Mouse (Mus musculus) limb, embryonic 13.5 days (tissue): ENCODE measurements at regions not wholly inside any gene's neighbourhood (a gene's known extent, or its start where the extent isn't known, plus 50 kb on each side); places are given as distances from the start of the nearest gene placed in this dataset.
A peak's percentile ranks its signal among the peaks of the same experiment; 100 is the strongest.
"Not testable (repeated sequence)": the region's sequence is repeated elsewhere in the genome, so short reads cannot be mapped to it uniquely, and the experiment has no call there.

Source experiments
- ATAC-seq: fragments of 200-750 bp; cut with Nextera tagmentation; 2 replicates; pipeline ENCODE4 v1.8.0; 2017; ENCODE audit warnings: low read depth, moderate number of reproducible peaks, moderate TSS enrichment; ENCODE audit not compliant: low FRiP score
- H3K27ac ChIP-seq: fragments of 300-500 bp; sonication (generic); 2 replicates; pipeline ENCODE4 v1.5.1; 2015; ENCODE audit warnings: inconsistent platforms, mild to moderate bottlenecking, moderate library complexity
- H3K27me3 ChIP-seq: fragments of 300-500 bp; sonication (generic); 2 replicates; pipeline ENCODE4 v1.6.1; 2015; ENCODE audit warnings: mild to moderate bottlenecking, inconsistent platforms
- H3K36me3 ChIP-seq: fragments of 300-500 bp; sonication (generic); 2 replicates; pipeline ENCODE4 v1.6.1; 2015; ENCODE audit warnings: inconsistent platforms, mild to moderate bottlenecking, moderate library complexity
- H3K4me1 ChIP-seq: fragments of 300-500 bp; sonication (generic); 2 replicates; pipeline ENCODE4 v1.6.1; 2015; ENCODE audit warnings: inconsistent platforms
- H3K4me2 ChIP-seq: fragments of 300-500 bp; sonication (generic); replicated peaks from 2 replicates; pipeline ENCODE4 v1.6.1; 2015; ENCODE audit warnings: inconsistent platforms, mild to moderate bottlenecking, moderate library complexity
- H3K4me3 ChIP-seq: fragments of 300-500 bp; sonication (generic); 2 replicates; pipeline ENCODE4 v1.5.1; 2015; ENCODE audit warnings: moderate library complexity, mild to moderate bottlenecking, inconsistent platforms
- H3K9ac ChIP-seq: fragments of 300-500 bp; sonication (generic); 2 replicates; pipeline ENCODE4 v1.6.1; 2015; ENCODE audit warnings: mild to moderate bottlenecking, inconsistent platforms
- H3K9me3 ChIP-seq: fragments of 300-500 bp; sonication (generic); 2 replicates; pipeline ENCODE4 v1.6.1; 2016; ENCODE audit warnings: inconsistent platforms
- WGBS: fragments of 180-500 bp; shearing (Covaris S2); methylation state at CpG from one replicate; pipeline ENCODE4 v1.1.7; 2015; 5-methylcytosine and 5-hydroxymethylcytosine counted together

DNA sequence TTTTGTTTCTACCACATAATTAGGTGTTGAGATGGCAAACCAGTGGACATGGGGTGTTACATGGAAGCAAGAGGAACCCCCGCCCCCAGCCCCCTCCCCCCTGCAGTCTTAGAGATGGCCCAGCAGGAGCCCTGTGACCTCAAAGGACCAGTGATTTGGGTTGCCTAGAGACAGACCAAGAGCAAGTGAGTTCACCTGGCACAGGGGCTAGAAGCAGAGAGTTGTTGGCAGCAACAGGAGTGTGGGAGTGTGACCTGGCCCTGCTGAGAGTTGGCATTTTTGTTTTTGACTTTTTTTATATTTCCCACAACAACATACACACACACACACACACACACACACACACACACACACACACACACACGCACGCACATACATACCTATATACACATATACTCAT is 987.9 kb downstream of the Cdh18 start:
- Histone ChIP-seq H3K27me3 (no peaks in the 10 kb centered on the region), H3K9me3 (no peaks in the 10 kb centered on the region), H3K27ac (no peak overlapping the region), H3K4me1 (no peaks in the 10 kb centered on the region), H3K4me3 (no peak overlapping the region), H3K9ac (no peak overlapping the region), H3K4me2 (no peak overlapping the region), H3K36me3 (no peaks in the 10 kb centered on the region)
- WGBS = 85% methylated on average over 3 of the region's 3 CpGs
- no peak for ATAC-seq

DNA sequence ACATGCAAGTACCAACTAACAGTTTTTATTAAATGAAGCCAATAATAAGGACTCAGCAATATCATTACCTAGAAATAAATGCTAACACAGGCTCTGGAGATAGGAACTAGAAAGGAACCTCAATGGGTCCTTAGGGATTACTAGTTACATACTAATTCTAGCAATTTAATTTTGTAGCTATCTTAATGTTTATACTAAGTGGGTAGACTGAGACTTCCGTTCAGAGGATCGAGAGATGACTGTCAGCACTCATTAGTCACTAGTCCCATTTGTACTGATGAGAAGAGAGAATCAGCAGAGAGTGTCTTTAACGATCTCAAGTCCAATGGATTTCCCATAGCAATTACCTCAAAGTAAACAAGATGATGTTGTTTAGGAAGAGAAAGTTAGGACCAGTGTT is 988.6 kb downstream of the Cdh18 start:
- Histone ChIP-seq H3K36me3 (no peaks in the 10 kb centered on the region), H3K27me3 (no peaks in the 10 kb centered on the region), H3K27ac (no peak overlapping the region), H3K4me2 (no peak overlapping the region), H3K4me3 (no peak overlapping the region), H3K4me1 (no peaks in the 10 kb centered on the region), H3K9me3 (no peaks in the 10 kb centered on the region), H3K9ac (no peak overlapping the region)
- ATAC-seq = no peak
- WGBS = 78% methylated on average over 3 of the region's 3 CpGs

DNA sequence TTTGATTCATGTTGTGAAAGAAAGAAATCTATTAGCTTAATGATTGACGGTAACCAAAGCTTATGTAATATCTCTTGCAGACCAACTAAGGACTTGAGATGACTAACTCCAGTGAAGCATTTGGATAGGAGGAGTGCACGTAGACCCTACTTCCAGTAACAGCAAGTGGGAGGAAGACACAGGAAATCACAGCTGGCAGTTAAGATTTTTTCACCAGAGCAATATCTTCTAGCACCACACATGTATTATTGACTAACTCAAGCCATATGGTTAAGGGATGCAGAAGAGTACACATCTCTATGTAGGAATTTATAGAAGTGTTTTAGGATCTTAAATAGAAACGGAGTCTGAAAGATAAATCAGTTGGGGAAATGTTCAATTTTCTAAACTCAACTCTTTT is 1011.3 kb downstream of the Cdh18 start:
- no peak for ATAC-seq
- Histone ChIP-seq H3K4me3 (no peak overlapping the region), H3K36me3 (no peaks in the 10 kb centered on the region), H3K27me3 (no peaks in the 10 kb centered on the region), H3K9me3 (no peaks in the 10 kb centered on the region), H3K27ac (no peak overlapping the region), H3K9ac (no peak overlapping the region), H3K4me2 (no peak overlapping the region), H3K4me1 (no peaks in the 10 kb centered on the region)
- WGBS = 67% methylated on average over 3 of the region's 3 CpGs

DNA sequence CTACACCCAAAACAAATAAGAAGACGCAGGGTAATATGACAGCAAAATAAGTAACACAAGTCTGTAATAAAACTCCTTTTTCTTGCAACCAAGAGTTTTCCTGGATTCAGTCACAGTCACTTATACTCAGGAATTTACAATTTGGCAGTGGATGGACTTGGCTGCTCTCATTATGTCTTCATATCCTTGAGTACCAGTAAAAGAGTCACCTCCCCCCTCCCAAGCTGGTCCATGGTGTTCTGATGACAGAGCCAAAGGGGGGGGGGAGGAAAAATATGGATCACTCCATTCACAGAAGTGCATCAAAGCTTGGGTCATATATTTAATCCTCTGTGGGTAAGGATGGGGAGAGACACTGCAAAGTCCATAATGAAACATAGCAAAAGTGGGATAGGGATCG is 1013.4 kb downstream of the Cdh18 start:
- Histone ChIP-seq H3K27me3 (no peaks in the 10 kb centered on the region), H3K36me3 (no peaks in the 10 kb centered on the region), H3K27ac (no peak overlapping the region), H3K9me3 (no peaks in the 10 kb centered on the region), H3K4me3 (no peak overlapping the region), H3K9ac (no peak overlapping the region), H3K4me1 (no peaks in the 10 kb centered on the region), H3K4me2 (no peak overlapping the region)
- ATAC-seq = no peak
- WGBS = 80% methylated on average over 2 of the region's 2 CpGs

DNA sequence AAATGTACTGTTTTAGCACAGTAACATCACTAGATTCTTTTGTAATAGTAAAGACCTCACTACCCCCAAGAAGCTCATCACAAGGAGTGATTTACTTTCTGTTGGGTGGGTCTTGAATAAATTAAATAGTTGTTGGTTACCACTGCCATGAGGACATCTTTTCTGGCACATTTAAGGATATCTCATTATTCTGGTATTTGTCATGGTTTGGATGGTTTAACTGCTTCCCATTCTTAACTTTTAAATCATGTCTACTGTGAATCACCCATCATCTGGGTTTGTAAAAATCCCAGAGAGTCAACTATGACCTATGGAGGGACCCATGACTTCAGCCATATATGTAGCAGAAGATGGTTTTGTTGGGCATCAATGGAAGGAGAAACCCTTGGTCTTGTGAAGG is 1016.2 kb downstream of the Cdh18 start:
- H3K36me3 ChIP-seq = no peaks in the 10 kb centered on the region
- H3K27ac ChIP-seq = no peak overlapping the region
- H3K4me1 ChIP-seq = no peaks in the 10 kb centered on the region
- no peak overlapping the region for H3K4me2 ChIP-seq
- no peaks in the 10 kb centered on the region for H3K27me3 ChIP-seq
- H3K9me3 ChIP-seq = no peaks in the 10 kb centered on the region; the same call in 1 of the 2 replicates
- no peak for ATAC-seq
- H3K9ac ChIP-seq = no peak overlapping the region
- no peak overlapping the region for H3K4me3 ChIP-seq

DNA sequence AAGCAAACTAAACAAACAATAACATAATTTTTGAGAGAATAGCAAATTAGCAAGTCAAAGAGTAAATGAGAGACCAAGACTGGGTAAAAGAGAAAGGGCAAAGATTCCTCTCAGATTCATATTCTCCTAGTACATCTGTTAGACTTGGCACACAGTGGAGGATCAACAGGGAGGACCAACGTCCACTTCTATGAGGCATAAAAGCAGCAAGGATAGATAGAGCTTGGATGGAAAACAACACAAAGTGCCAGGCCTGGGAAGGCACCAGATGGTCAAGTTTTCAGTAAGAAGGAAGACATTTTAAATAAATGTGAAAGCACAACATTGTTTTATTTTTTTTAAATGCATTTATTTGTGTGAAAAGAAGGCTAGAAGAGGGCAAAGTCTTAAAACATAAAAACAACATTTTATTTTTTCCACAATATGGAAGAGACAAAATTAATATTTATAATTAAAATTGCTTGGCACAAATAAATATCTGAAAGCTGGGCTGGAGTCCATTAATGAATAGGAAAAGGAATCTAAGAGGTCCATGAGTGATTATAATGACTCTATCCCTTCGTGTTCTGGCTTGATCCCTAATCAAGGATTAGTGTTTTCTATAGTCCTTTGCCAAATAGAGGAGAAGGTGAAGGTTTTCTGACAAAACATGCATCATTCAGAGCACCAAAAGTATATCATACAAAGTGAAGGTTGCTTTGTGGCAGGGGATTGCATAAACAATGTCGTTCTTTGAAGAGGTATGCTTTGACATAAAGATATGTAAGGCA is 1018.2 kb downstream of the Cdh18 start:
- H3K27me3 ChIP-seq = no peaks in the 10 kb centered on the region
- WGBS = 68% methylated on average over 3 of the region's 3 CpGs
- no peaks in the 10 kb centered on the region for H3K4me1 ChIP-seq
- no peak overlapping the region for H3K4me2 ChIP-seq
- no peaks in the 10 kb centered on the region; the same call in 1 of the 2 replicates for H3K9me3 ChIP-seq
- H3K36me3 ChIP-seq = no peaks in the 10 kb centered on the region
- no peak overlapping the region for H3K4me3 ChIP-seq
- no peak for ATAC-seq
- H3K27ac ChIP-seq = no peak overlapping the region
- H3K9ac ChIP-seq = no peak overlapping the region

DNA sequence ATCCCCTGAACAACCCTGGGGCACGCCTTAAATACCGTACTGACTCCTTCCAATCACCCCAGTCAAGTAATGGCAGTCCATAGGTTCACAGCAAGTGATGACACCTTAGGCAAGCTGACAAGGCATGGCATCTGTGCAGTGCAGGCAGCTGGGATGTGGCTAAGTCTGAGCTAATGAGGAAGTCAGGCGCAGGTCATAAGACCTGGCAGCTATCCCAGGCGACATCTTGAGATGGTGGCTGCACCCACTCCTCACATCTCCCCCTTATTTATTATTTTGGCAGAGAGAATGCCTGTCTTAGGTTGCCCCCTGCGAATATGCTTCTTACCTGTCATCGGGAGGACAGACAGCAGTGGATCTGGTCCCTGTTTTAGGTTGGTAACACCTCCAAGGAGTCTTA is 1019.8 kb downstream of the Cdh18 start:
- 93% methylated on average over 6 of the region's 6 CpGs for WGBS
- not testable (repeated sequence) for H3K4me1 ChIP-seq, H3K36me3 ChIP-seq, H3K9me3 ChIP-seq, H3K27ac ChIP-seq, H3K4me3 ChIP-seq, ATAC-seq, H3K9ac ChIP-seq, H3K27me3 ChIP-seq, H3K4me2 ChIP-seq

DNA sequence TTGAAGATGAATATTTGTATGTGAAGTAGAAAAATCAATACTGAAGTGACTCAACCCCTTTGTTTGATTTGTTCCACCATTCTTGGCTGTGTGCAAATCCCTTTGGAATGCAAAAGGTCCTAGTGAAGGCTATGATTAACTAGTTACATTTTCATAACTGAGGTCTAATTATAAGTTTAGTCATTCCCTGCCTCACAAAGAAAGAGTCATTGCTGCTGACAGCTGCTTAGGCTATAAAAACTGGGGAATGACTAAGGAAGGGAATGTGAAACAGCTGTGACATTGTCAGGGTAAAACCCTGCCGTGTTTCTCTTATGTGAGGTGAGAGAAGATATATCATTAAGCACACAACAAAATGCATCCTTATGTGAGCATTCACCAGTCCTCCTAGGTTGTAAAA is 1033.1 kb downstream of the Cdh18 start:
- Histone ChIP-seq H3K9ac (no peak overlapping the region), H3K27ac (no peak overlapping the region), H3K9me3 (no peaks in the 10 kb centered on the region), H3K27me3 (no peaks in the 10 kb centered on the region), H3K4me2 (no peak overlapping the region), H3K36me3 (no peaks in the 10 kb centered on the region), H3K4me3 (no peak overlapping the region), H3K4me1 (no peaks in the 10 kb centered on the region)
- ATAC-seq = peak; percentile 66
- 18% methylated on average over 1 of the region's 1 CpGs for WGBS

DNA sequence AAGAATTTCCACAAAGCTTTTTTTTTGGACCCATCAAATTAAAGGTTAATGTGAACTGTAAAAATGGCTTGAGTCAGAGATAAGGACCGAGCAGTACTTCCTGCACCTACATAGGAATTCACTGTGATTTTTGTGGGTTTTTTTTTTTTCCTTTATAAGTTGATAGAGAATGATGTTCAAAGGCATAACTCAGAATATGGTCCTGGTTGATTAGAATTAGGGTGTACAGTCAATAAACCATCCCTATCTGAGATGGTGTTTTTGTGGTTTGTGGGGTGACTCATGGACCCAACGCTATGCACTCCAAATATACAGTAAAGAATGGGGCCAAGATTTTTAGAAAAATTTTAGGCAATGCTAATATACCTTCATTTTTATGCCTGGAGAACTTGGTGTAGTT is 1041.6 kb downstream of the Cdh18 start:
- H3K27ac ChIP-seq = no peak overlapping the region
- 90% methylated on average over 2 of the region's 2 CpGs for WGBS
- H3K36me3 ChIP-seq = no peaks in the 10 kb centered on the region
- no peak overlapping the region for H3K4me3 ChIP-seq
- no peaks in the 10 kb centered on the region for H3K4me1 ChIP-seq
- no peak overlapping the region for H3K9ac ChIP-seq
- H3K27me3 ChIP-seq = no peaks in the 10 kb centered on the region
- no peak overlapping the region for H3K4me2 ChIP-seq
- no peak for ATAC-seq
- no peaks in the 10 kb centered on the region for H3K9me3 ChIP-seq

DNA sequence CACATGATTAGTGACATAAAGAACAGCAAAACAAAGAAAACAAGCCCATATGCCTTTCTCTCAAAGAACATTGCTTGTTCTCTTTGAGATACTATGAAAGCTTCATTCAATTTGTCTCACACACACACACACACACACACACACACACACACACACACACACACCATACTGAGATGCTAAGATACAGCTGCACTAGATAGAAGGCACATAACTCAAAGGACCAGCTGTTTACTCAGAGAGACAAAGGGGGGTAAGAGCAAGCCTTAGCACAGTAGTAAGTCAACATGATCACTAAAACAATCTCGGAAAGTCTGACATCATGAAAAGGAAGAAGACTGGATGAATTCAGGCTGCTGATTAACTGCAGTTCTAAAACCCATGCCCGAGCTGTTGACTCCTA is 1051.6 kb downstream of the Cdh18 start:
- Histone ChIP-seq H3K9me3 (no peaks in the 10 kb centered on the region), H3K4me2 (no peak overlapping the region), H3K4me3 (no peak overlapping the region), H3K27me3 (no peaks in the 10 kb centered on the region), H3K36me3 (no peaks in the 10 kb centered on the region), H3K27ac (no peak overlapping the region), H3K9ac (no peak overlapping the region), H3K4me1 (no peaks in the 10 kb centered on the region)
- WGBS = 77% methylated on average over 2 of the region's 2 CpGs
- ATAC-seq = no peak
